Mouse (Mus musculus): ENCODE measurements at regions not wholly inside any gene's neighbourhood (a gene's known extent, or its start where the extent isn't known, plus 50 kb on each side); places are given as distances from the start of the nearest gene placed in this dataset.

- peak in 1 of 2 experiments; percentile 34 for DNase-seq
Observed at GRCm38 (mm10) chr7:37343691-37344233, 429.7 kb downstream of the Zfp536 start.

- DNase-seq: peak; percentile 77 to 84
Observed at GRCm38 (mm10) chr7:37346041-37346440, 427.4 kb downstream of the Zfp536 start.

- DNase-seq: peak; percentile 89 to 95
Observed at GRCm38 (mm10) chr7:37357647-37358395, 415.6 kb downstream of the Zfp536 start.

- DNase-seq: no peak
Observed at GRCm38 (mm10) chr7:37358492-37358891, 414.9 kb downstream of the Zfp536 start.

- no peak for DNase-seq
Observed at GRCm38 (mm10) chr7:37359473-37359872, 414.0 kb downstream of the Zfp536 start.

GRCm38 (mm10) chr7:37360171-37360570, 413.3 kb downstream of the Zfp536 start:
- DNase-seq: peak; percentile 49 to 60

GRCm38 (mm10) chr7:37361802-37362441, 411.5 kb downstream of the Zfp536 start:
- DNase-seq: peak in 1 of 2 experiments; percentile 13

GRCm38 (mm10) chr7:37362879-37363278, 410.6 kb downstream of the Zfp536 start:
- no peak for DNase-seq

- DNase-seq: no peak
Observed at GRCm38 (mm10) chr7:37363629-37364175, 409.7 kb downstream of the Zfp536 start.

- DNase-seq: no peak
Observed at GRCm38 (mm10) chr7:37364221-37364620, 409.2 kb downstream of the Zfp536 start.

- no peak for DNase-seq
Observed at GRCm38 (mm10) chr7:37366006-37366405, 407.4 kb downstream of the Zfp536 start.

- peak in 1 of 2 experiments; percentile 54 for DNase-seq
Observed at GRCm38 (mm10) chr7:37369698-37370097, 403.7 kb downstream of the Zfp536 start.

GRCm38 (mm10) chr7:37373864-37374263, 399.6 kb downstream of the Zfp536 start:
- DNase-seq: peak; percentile 88 to 95

- no peak for DNase-seq
Observed at GRCm38 (mm10) chr7:37375044-37375443, 398.4 kb downstream of the Zfp536 start.

GRCm38 (mm10) chr7:37375591-37375990, 397.9 kb downstream of the Zfp536 start:
- DNase-seq: no peak

- no peak for DNase-seq
Observed at GRCm38 (mm10) chr7:37376207-37376606, 397.2 kb downstream of the Zfp536 start.

GRCm38 (mm10) chr7:37377889-37378521, 395.4 kb downstream of the Zfp536 start:
- no peak for DNase-seq

GRCm38 (mm10) chr7:37387871-37388270, 385.6 kb downstream of the Zfp536 start:
- peak; percentile 54 to 62 for DNase-seq

GRCm38 (mm10) chr7:37388843-37389702, 384.4 kb downstream of the Zfp536 start:
- peak; percentile 60 to 61 for DNase-seq

GRCm38 (mm10) chr7:37389703-37390087, 383.7 kb downstream of the Zfp536 start:
- DNase-seq: no peak

GRCm38 (mm10) chr7:37390271-37390670, 383.2 kb downstream of the Zfp536 start:
- no peak for DNase-seq

GRCm38 (mm10) chr7:37392122-37392521, 381.3 kb downstream of the Zfp536 start:
- DNase-seq: no peak

Measured in cerebellum, postnatal 36 days (tissue).